Mouse (Mus musculus) liver (tissue): Measurements from ENCODE around the gene Olfr1009.
"Not testable (repeated sequence)": the region's sequence is repeated elsewhere in the genome, so short reads cannot be mapped to it uniquely, and the experiment has no call there.

Source experiments
- DNase-seq: peaks from one replicate; pipeline ENCODE4 v3.0.0-alpha.2; 2020; ENCODE audit warnings: mixed read lengths

Olfr1009 gene

DNA sequence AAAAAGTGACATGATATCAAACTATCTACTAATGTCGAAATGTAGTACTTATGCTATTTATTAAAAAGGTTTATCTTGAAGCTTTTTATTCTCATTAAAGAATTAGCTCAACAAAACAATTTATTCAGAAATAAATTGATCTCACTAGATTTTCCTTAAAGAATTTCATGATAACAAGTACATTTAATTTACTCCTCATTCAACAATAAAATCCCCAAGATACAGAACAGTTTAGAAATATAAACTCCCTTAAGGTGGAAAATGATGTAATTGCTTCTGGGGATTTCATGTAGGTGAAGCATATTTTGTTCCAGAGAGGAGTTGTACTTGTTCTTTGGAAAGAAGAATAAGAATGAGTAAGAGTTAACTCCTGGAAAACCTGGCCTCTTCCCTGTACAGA is at the start of gene Olfr1009:
Gene Olfr1009, plus strand, starts transcription at position 301 of the 400 bp plus-strand sequence.
- DNase-seq, result no peak

GRCm38 (mm10) chr2:85678667-85679066 is 36.6 kb upstream of the Olfr1009 start, which contains the start of gene Olfr1006:
Olfr1006 (minus strand) TSS chr2:85678767.
- no peak for DNase-seq

DNA sequence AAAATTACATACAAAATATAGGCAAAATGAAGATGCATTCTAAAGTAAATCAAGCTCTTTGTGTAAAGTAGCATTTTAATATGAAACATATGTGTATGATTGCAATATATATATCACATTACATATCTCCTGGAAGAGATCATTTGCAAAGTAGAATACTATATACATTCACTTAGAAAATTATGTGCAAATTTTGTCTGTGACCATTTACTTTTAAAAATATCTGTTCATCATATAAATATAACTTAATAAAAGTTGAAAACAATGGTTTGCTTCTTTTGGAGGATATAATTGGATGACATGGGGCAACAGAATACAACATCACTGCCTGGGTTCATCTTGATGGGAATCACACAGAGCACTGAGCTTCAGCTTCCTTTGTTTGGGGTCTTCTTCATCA is 26.1 kb upstream of the Olfr1009 start, which contains the start of gene Olfr1008:
Gene Olfr1008, plus strand, starts transcription at position 301 of the 400 bp plus-strand sequence.
- no peak for DNase-seq

DNA sequence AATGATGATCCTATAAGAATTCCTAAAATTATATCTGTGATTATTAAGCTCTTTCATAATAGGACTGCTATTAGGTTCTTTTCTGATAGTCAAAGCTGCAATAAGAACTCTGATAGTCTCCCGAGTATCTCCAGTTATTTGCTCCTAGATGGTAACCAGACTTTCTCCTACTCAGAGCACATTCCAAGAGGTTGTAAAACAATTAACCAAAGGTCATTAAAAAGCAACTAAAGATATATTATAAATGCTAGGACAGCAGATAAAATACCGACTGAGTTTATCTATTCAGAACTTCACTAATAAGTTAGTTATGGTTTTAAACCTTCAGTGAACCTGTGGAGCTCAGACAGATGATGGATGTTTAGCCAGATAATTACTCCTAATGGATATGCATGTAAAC is 4.5 kb upstream of the Olfr1009 start:
- not testable (repeated sequence) for DNase-seq

- no peak for DNase-seq
Observed at GRCm38 (mm10) chr2:85711159-85711558, 4.1 kb upstream of the Olfr1009 start.

GRCm38 (mm10) chr2:85725793-85726192 is 10.6 kb downstream of the Olfr1009 start:
- no peak for DNase-seq

DNA sequence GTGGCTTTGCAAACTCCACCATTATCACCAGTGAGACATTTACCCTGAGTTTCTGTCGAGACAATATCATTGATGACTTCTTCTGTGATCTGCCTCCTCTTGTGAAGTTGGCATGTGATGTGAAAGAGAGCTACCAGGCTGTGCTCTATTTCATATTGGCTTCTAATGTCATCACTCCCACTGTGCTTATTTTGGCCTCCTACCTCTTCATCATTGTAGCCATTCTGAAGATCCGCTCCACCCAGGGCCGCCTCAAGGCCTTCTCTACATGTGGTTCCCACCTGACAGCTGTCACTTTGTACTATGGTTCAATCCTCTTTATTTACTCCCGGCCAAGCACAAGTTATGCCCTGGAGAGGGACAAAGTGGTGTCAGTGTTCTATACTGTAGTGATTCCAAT is 38.6 kb downstream of the Olfr1009 start:
- no peak for DNase-seq

DNA sequence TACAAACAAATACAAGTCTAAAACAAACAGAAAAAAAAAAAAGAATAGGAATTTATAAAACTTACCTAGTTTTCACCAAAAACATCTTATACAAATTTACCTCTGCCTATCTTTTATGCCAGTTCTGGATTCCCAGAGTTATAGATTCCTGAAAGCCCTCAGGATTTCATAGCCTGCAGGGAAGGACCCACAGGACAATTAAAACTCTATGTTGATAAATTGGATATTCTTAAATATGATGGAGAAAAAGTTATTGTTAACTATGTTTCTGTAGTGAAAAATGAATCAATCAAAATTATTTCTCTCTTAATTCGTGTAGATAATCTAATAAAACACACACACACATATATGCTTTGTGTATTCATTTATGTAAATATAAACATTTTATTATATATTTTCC is 47.4 kb downstream of the Olfr1009 start, which contains the start of gene Olfr1012:
Gene Olfr1012, minus strand, starts transcription at position 101 of the 400 bp plus-strand sequence.
- no peak for DNase-seq

GRCm38 (mm10) chr2:85766798-85767197 is 51.6 kb downstream of the Olfr1009 start, which contains the start of gene Olfr1013:
Olfr1013 (plus strand) TSS chr2:85767098.
- DNase-seq, result no peak

GRCm38 (mm10) chr2:85772413-85772812 is 57.2 kb downstream of the Olfr1009 start, which contains the start of gene Olfr1014:
Olfr1014 (plus strand) TSS chr2:85772713.
- DNase-seq, result no peak
